Mouse (Mus musculus): ENCODE data around the gene Fezf2. TPM values are rescaled to one million over a fixed set of nuclear protein-coding genes. Genes with fewer than 3 reads are reported as not detected.

Gene Fezf2
- polyA plus RNA-seq (2016; fragmentation: Nextera tagmentation; extraction: Ambion mirVana), result not detected in 2 replicates

GRCm38 (mm10) chr14:12348089-12348488, at the start of gene Fezf2:
TSS of gene Fezf2 (minus strand) at chr14:12348189.
- 0% methylated on average over 2 of the region's 2 CpGs for WGBS
- Histone ChIP-seq H3K9me3 (replicated peaks) (no peaks in the 10 kb centered on the region), H3K27ac (no peak within 1 kb of the TSS), H3K4me1 (peaks cover 25% of the 10 kb centered on the region), H3K4me3 (no peak within 1 kb of the TSS), H3K36me3 (no peaks in the 10 kb centered on the region), H3K27me3 (ENCODE audit: low read depth, poor library complexity, severe bottlenecking) (peaks cover 100% of the 10 kb centered on the region)
- no peak for DNase-seq (ENCODE audit: low spot score)

GRCm38 (mm10) chr14:12397561-12397960, 49.6 kb upstream of the Fezf2 start:
- H3K9me3 ChIP-seq (replicated peaks), result no peaks in the 10 kb centered on the region
- no peak overlapping the region for H3K27ac ChIP-seq
- H3K4me3 ChIP-seq, result no peak overlapping the region
- 74% methylated on average over 3 of the region's 3 CpGs for WGBS
- H3K36me3 ChIP-seq, result no peaks in the 10 kb centered on the region
- DNase-seq (ENCODE audit: low spot score), result no peak
- peaks cover 11% of the 10 kb centered on the region for H3K4me1 ChIP-seq
- H3K27me3 ChIP-seq (ENCODE audit: low read depth, poor library complexity, severe bottlenecking), result no peaks in the 10 kb centered on the region

DNA sequence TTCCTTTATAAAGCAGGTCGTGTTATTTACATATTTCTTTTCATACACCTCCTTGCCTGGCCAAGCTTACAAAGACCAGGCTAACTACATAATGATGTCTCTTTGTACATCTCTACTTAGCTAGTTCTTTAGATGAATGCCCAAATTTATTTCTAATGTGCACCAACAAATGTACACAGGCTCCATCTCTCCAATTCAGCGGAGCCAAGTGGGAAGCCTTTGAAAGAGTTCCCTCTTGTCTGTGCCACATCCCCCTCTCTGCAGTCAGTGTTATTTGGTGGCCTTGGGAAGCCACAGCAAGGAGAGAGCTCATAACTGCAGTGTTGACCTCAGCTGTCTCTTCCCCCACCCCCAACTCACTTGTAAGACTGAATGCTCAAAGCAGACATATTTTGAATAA, 46.3 kb upstream of the Fezf2 start:
- DNase-seq (ENCODE audit: low spot score), result no peak
- Histone ChIP-seq H3K9me3 (replicated peaks) (no peaks in the 10 kb centered on the region), H3K36me3 (no peaks in the 10 kb centered on the region), H3K4me1 (peaks cover 18% of the 10 kb centered on the region), H3K4me3 (no peak overlapping the region), H3K27ac (no peak overlapping the region), H3K27me3 (ENCODE audit: low read depth, poor library complexity, severe bottlenecking) (no peaks in the 10 kb centered on the region)
- WGBS, result 64% methylated on average over 2 of the region's 2 CpGs

DNA sequence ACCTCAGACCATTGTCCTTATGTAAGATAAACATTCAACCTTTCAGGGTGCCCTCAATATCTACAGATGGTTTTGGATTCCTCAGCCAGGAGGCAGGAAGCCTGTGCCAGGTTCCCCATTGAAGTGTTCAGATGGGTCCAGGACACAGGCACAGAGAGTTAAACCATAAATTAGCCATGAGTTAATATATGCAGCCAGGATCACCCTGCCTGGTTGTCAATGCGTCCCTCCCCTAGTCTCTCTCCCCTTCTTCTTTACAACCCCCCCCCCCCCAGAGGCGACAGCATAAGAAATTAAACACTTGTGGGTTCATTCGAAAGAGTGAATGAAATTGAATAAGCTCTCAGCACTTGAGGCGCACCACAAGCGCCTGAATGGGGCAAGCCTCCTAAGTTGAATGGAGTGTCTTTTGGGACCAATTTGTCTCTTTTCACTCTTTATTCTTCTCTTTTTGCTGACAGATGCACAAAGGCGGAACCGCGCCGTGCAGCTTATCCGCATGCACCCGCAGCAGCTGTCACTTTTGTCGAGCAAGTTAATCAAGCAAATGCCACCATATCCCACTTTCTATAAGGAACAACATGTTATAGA, 45.4 kb upstream of the Fezf2 start:
- DNase-seq (ENCODE audit: low spot score), result no peak
- WGBS, result 60% methylated on average over 12 of the region's 12 CpGs
- Histone ChIP-seq H3K4me3 (no peak overlapping the region), H3K9me3 (replicated peaks) (no peaks in the 10 kb centered on the region), H3K36me3 (no peaks in the 10 kb centered on the region), H3K27ac (no peak overlapping the region), H3K27me3 (ENCODE audit: low read depth, poor library complexity, severe bottlenecking) (no peaks in the 10 kb centered on the region), H3K4me1 (peaks cover 27% of the 10 kb centered on the region)

GRCm38 (mm10) chr14:12391167-12391566, 43.2 kb upstream of the Fezf2 start:
- no peak for DNase-seq (ENCODE audit: low spot score)
- H3K9me3 ChIP-seq (replicated peaks), result no peaks in the 10 kb centered on the region
- H3K4me3 ChIP-seq, result no peak overlapping the region
- no peak overlapping the region for H3K27ac ChIP-seq
- H3K27me3 ChIP-seq (ENCODE audit: low read depth, poor library complexity, severe bottlenecking), result 0 out of 2 replicates have a peak, but pooled peaks cover 6% of the 10 kb centered on the region
- no peaks in the 10 kb centered on the region for H3K36me3 ChIP-seq
- peaks cover 39% of the 10 kb centered on the region for H3K4me1 ChIP-seq
- 87% methylated on average over 7 of the region's 7 CpGs for WGBS

GRCm38 (mm10) chr14:12388806-12389436, 40.9 kb upstream of the Fezf2 start:
- no peaks in the 10 kb centered on the region for H3K9me3 ChIP-seq (replicated peaks)
- H3K36me3 ChIP-seq, result no peaks in the 10 kb centered on the region
- H3K27me3 ChIP-seq (ENCODE audit: low read depth, poor library complexity, severe bottlenecking), result 0 out of 2 replicates have a peak, but pooled peaks cover 6% of the 10 kb centered on the region
- H3K4me3 ChIP-seq, result peak overlapping the region; percentile 14; the same call in 1 of the 2 replicates
- WGBS, result 13% methylated on average over 14 of the region's 14 CpGs
- no peak overlapping the region for H3K27ac ChIP-seq
- DNase-seq (ENCODE audit: low spot score), result peak; percentile 34
- H3K4me1 ChIP-seq, result peaks cover 39% of the 10 kb centered on the region

- Histone ChIP-seq H3K4me3 (no peak overlapping the region), H3K4me1 (peaks cover 36% of the 10 kb centered on the region), H3K27me3 (ENCODE audit: low read depth, poor library complexity, severe bottlenecking) (0 out of 2 replicates have a peak, but pooled peaks cover 6% of the 10 kb centered on the region), H3K36me3 (no peaks in the 10 kb centered on the region), H3K9me3 (replicated peaks) (no peaks in the 10 kb centered on the region), H3K27ac (no peak overlapping the region)
- peak; percentile 41 for DNase-seq (ENCODE audit: low spot score)
- 29% methylated on average over 4 of the region's 4 CpGs for WGBS
These were observed 40.3 kb upstream of the Fezf2 start for GRCm38 (mm10) chr14:12388192-12388795.

DNA sequence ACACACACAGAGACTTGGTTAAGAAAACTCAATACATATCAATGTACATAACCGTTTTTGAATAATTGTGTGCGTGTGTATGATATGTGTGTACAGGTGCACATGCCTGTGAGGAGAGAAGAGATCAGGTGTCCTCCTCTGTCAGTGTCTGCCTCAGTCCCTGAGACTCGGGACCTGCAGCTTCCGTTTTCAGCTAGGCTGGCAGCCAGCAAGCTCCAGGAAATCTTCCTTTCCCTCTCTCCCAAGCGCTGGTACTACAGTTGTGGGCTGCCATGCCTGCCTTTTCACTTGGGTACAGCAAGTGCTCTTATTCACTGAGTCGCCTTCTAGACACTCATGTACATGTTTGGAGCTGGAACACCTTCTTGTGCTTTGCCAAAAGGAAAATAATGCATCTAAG, 39.2 kb upstream of the Fezf2 start:
- no peak overlapping the region for H3K27ac ChIP-seq
- 78% methylated on average over 6 of the region's 6 CpGs for WGBS
- H3K36me3 ChIP-seq, result no peaks in the 10 kb centered on the region
- H3K27me3 ChIP-seq (ENCODE audit: low read depth, poor library complexity, severe bottlenecking), result 0 out of 2 replicates have a peak, but pooled peaks cover 6% of the 10 kb centered on the region
- no peaks in the 10 kb centered on the region for H3K9me3 ChIP-seq (replicated peaks)
- no peak for DNase-seq (ENCODE audit: low spot score)
- peaks cover 25% of the 10 kb centered on the region for H3K4me1 ChIP-seq
- H3K4me3 ChIP-seq, result no peak overlapping the region

GRCm38 (mm10) chr14:12377883-12378282, 29.9 kb upstream of the Fezf2 start:
- Histone ChIP-seq H3K4me1 (no peaks in the 10 kb centered on the region), H3K4me3 (no peak overlapping the region), H3K36me3 (no peaks in the 10 kb centered on the region), H3K27me3 (ENCODE audit: low read depth, poor library complexity, severe bottlenecking) (peaks cover 6% of the 10 kb centered on the region; the same call in 1 of the 2 replicates), H3K27ac (no peak overlapping the region), H3K9me3 (replicated peaks) (no peaks in the 10 kb centered on the region)
- no peak for DNase-seq (ENCODE audit: low spot score)
- 22% methylated on average over 9 of the region's 9 CpGs for WGBS

DNA sequence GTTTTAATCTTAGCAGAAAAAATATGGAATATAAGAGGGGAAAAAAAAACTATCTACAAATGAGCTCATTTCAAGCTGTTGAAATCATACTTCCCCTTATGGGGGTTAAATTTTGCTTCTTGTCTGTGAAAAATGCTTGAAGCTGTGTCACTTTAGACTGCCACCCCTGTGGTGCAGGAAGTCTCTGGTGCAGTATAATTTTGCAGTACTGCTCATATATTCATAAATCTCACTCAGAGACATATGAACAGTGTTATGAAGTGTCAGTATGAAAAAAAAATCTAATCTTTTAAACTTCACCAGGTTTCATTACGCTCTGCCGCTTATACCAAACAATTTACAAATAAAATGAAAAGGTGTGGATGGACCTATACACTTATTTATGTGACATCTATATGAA, 29.3 kb upstream of the Fezf2 start:
- H3K27ac ChIP-seq, result no peak overlapping the region

GRCm38 (mm10) chr14:12375451-12375850, 27.5 kb upstream of the Fezf2 start:
- 69% methylated on average over 2 of the region's 2 CpGs for WGBS
- H3K27me3 ChIP-seq (ENCODE audit: low read depth, poor library complexity, severe bottlenecking), result peaks cover 6% of the 10 kb centered on the region; the same call in 1 of the 2 replicates
- no peak for DNase-seq (ENCODE audit: low spot score)

More for the DNA sequence above, 29.3 kb upstream of the Fezf2 start:
- H3K9me3 ChIP-seq (replicated peaks), result no peaks in the 10 kb centered on the region
- 96% methylated on average over 2 of the region's 2 CpGs for WGBS
- no peak overlapping the region for H3K4me3 ChIP-seq
- H3K4me1 ChIP-seq, result no peaks in the 10 kb centered on the region
- peaks cover 6% of the 10 kb centered on the region; the same call in 1 of the 2 replicates for H3K27me3 ChIP-seq (ENCODE audit: low read depth, poor library complexity, severe bottlenecking)
- H3K36me3 ChIP-seq, result no peaks in the 10 kb centered on the region
- DNase-seq (ENCODE audit: low spot score), result no peak

GRCm38 (mm10) chr14:12350271-12350916, 2.4 kb upstream of the Fezf2 start:
- Histone ChIP-seq H3K27me3 (ENCODE audit: low read depth, poor library complexity, severe bottlenecking) (peaks cover 99% of the 10 kb centered on the region), H3K36me3 (no peaks in the 10 kb centered on the region), H3K4me3 (no peak overlapping the region), H3K4me1 (peaks cover 10% of the 10 kb centered on the region), H3K9me3 (replicated peaks) (no peaks in the 10 kb centered on the region), H3K27ac (no peak overlapping the region)
- peak; percentile 39 for DNase-seq (ENCODE audit: low spot score)
- 5% methylated on average over 16 of the region's 16 CpGs for WGBS

More at GRCm38 (mm10) chr14:12375451-12375850, 27.5 kb upstream of the Fezf2 start:
- H3K4me3 ChIP-seq, result no peak overlapping the region
- no peaks in the 10 kb centered on the region for H3K9me3 ChIP-seq (replicated peaks)
- H3K4me1 ChIP-seq, result no peaks in the 10 kb centered on the region
- no peak overlapping the region for H3K27ac ChIP-seq
- H3K36me3 ChIP-seq, result no peaks in the 10 kb centered on the region
